Mouse (Mus musculus): ENCODE data around the gene Rexo5. TPM values are rescaled to one million over a fixed set of nuclear protein-coding genes. Genes with fewer than 3 reads are reported as not detected.

Gene Rexo5
- 27.0 and 31.4 TPM in 2 replicates for polyA plus RNA-seq (2011; ENCODE audit: insufficient read depth, insufficient read length, low read depth, missing spikeins)

- no peaks in the 10 kb centered on the region for H3K9me3 ChIP-seq (replicated peaks; ENCODE audit: control insufficient read depth, insufficient read depth, low read length, poor library complexity, severe bottlenecking)
- H3K4me3 ChIP-seq (ENCODE audit: low read depth, low read length): peak within 1 kb of the TSS; percentile 93
- H3K27me3 ChIP-seq (ENCODE audit: control insufficient read depth, insufficient read depth, low read length, poor library complexity, severe bottlenecking): no peaks in the 10 kb centered on the region
- TF ChIP-seq EP300 (IDR thresholded peaks at IDR 0.05; ENCODE audit: insufficient read depth, low read depth, low read length) (no peak), POLR2A (IDR thresholded peaks at IDR 0.05; ENCODE audit: insufficient read depth, low read length) (peak; percentile 7), CTCF (IDR thresholded peaks at IDR 0.05; ENCODE audit: low read depth, low read length) (no peak)
- H3K4me1 ChIP-seq (ENCODE audit: control insufficient read depth, insufficient read depth, low read length): peaks cover 2% of the 10 kb centered on the region
- peaks cover 11% of the 10 kb centered on the region for H3K36me3 ChIP-seq (ENCODE audit: control insufficient read depth, insufficient read depth, low read length, poor library complexity, severe bottlenecking)
- 0 out of 2 replicates have a peak within 1 kb of the TSS, but pooled peaks have one; percentile 4 for H3K27ac ChIP-seq (ENCODE audit: insufficient read depth, low read length)
- H3K9ac ChIP-seq (ENCODE audit: low read depth, poor library complexity, severe bottlenecking): peak within 1 kb of the TSS; percentile 89
These were observed at the start of gene Rexo5, which contains the start of gene Eri2 for GRCm38 (mm10) chr7:119793586-119794250. Rexo5 (plus strand) TSS chr7:119794006. Eri2 (minus strand) TSS chr7:119794058.

DNA sequence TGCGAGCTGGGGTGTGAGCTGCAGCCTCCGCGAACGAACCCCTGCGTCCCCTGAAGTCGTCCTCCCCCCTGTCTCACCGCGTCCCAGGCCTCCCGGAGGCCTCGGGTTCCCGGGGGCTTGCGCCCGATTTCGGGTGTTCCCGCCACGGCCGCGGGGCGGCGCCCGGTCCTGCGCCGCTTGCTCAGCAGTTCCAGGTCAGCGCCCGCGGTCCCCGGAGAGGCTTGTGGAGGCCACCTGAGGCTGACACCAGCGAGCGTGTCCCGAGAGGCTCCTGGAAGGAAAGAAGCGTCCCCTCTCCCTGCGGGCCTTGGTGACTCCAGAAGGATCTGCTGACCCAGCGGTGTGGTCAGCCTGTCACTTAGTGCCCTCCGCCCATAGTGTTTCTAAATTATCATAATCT lies 49.5 kb upstream of the Rexo5 start:
- Histone ChIP-seq H3K36me3 (ENCODE audit: control insufficient read depth, insufficient read depth, low read length, poor library complexity, severe bottlenecking) (no peaks in the 10 kb centered on the region), H3K4me1 (ENCODE audit: control insufficient read depth, insufficient read depth, low read length) (no peaks in the 10 kb centered on the region), H3K27me3 (ENCODE audit: control insufficient read depth, insufficient read depth, low read length, poor library complexity, severe bottlenecking) (peaks cover 1% of the 10 kb centered on the region; the same call in 1 of the 2 replicates), H3K4me3 (ENCODE audit: low read depth, low read length) (peak overlapping the region; percentile 34), H3K27ac (ENCODE audit: insufficient read depth, low read length) (no peak overlapping the region), H3K9me3 (replicated peaks; ENCODE audit: control insufficient read depth, insufficient read depth, low read length, poor library complexity, severe bottlenecking) (no peaks in the 10 kb centered on the region), H3K9ac (ENCODE audit: low read depth, poor library complexity, severe bottlenecking) (peak overlapping the region; percentile 56)
- TF ChIP-seq POLR2A (IDR thresholded peaks at IDR 0.05; ENCODE audit: insufficient read depth, low read length): no peak
- TF ChIP-seq EP300 (IDR thresholded peaks at IDR 0.05; ENCODE audit: insufficient read depth, low read depth, low read length): no peak
- peak; percentile 28 for TF ChIP-seq CTCF (IDR thresholded peaks at IDR 0.05; ENCODE audit: low read depth, low read length)

- Histone ChIP-seq H3K9me3 (replicated peaks; ENCODE audit: control insufficient read depth, insufficient read depth, low read length, poor library complexity, severe bottlenecking) (no peaks in the 10 kb centered on the region), H3K27ac (ENCODE audit: insufficient read depth, low read length) (no peak overlapping the region), H3K4me1 (ENCODE audit: control insufficient read depth, insufficient read depth, low read length) (no peaks in the 10 kb centered on the region), H3K9ac (ENCODE audit: low read depth, poor library complexity, severe bottlenecking) (no peak overlapping the region), H3K4me3 (ENCODE audit: low read depth, low read length) (no peak overlapping the region), H3K27me3 (ENCODE audit: control insufficient read depth, insufficient read depth, low read length, poor library complexity, severe bottlenecking) (peaks cover 1% of the 10 kb centered on the region; the same call in 1 of the 2 replicates), H3K36me3 (ENCODE audit: control insufficient read depth, insufficient read depth, low read length, poor library complexity, severe bottlenecking) (no peaks in the 10 kb centered on the region)
- no peak for TF ChIP-seq CTCF (IDR thresholded peaks at IDR 0.05; ENCODE audit: low read depth, low read length)
These were observed 47.9 kb upstream of the Rexo5 start for GRCm38 (mm10) chr7:119745869-119746268.

DNA sequence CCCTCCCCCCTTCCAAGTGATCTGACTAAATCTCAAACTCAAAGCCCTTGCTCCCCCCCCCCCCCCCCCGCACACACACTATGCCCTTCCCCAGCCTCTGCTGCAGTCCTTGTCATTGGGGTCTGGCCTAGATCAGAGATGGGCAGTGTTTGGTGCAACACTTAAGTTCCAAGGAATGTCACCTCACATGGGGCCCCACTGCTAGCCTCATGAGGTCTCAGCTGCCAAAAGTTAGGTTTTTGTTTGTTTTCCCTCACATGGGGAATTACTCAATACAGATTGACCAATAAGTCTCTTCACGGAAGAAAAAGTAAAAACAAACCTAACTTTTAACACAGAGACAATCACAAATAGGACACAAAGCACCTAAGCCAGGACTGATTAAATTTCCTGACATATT lies 45.0 kb upstream of the Rexo5 start:
- H3K27me3 ChIP-seq (ENCODE audit: control insufficient read depth, insufficient read depth, low read length, poor library complexity, severe bottlenecking): no peaks in the 10 kb centered on the region
- no peaks in the 10 kb centered on the region for H3K4me1 ChIP-seq (ENCODE audit: control insufficient read depth, insufficient read depth, low read length)
- no peak overlapping the region for H3K4me3 ChIP-seq (ENCODE audit: low read depth, low read length)
- H3K36me3 ChIP-seq (ENCODE audit: control insufficient read depth, insufficient read depth, low read length, poor library complexity, severe bottlenecking): no peaks in the 10 kb centered on the region
- no peak for TF ChIP-seq EP300 (IDR thresholded peaks at IDR 0.05; ENCODE audit: insufficient read depth, low read depth, low read length)
- TF ChIP-seq POLR2A (IDR thresholded peaks at IDR 0.05; ENCODE audit: insufficient read depth, low read length): no peak
- no peak for TF ChIP-seq CTCF (IDR thresholded peaks at IDR 0.05; ENCODE audit: low read depth, low read length)
- H3K27ac ChIP-seq (ENCODE audit: insufficient read depth, low read length): no peak overlapping the region
- no peak overlapping the region for H3K9ac ChIP-seq (ENCODE audit: low read depth, poor library complexity, severe bottlenecking)
- no peaks in the 10 kb centered on the region; the same call in 1 of the 2 replicates for H3K9me3 ChIP-seq (replicated peaks; ENCODE audit: control insufficient read depth, insufficient read depth, low read length, poor library complexity, severe bottlenecking)

GRCm38 (mm10) chr7:119749942-119750341 lies 43.9 kb upstream of the Rexo5 start:
- H3K9ac ChIP-seq (ENCODE audit: low read depth, poor library complexity, severe bottlenecking): no peak overlapping the region
- no peak for TF ChIP-seq CTCF (IDR thresholded peaks at IDR 0.05; ENCODE audit: low read depth, low read length)
- no peak overlapping the region for H3K4me3 ChIP-seq (ENCODE audit: low read depth, low read length)
- H3K27me3 ChIP-seq (ENCODE audit: control insufficient read depth, insufficient read depth, low read length, poor library complexity, severe bottlenecking): no peaks in the 10 kb centered on the region
- no peak overlapping the region for H3K27ac ChIP-seq (ENCODE audit: insufficient read depth, low read length)
- no peaks in the 10 kb centered on the region for H3K36me3 ChIP-seq (ENCODE audit: control insufficient read depth, insufficient read depth, low read length, poor library complexity, severe bottlenecking)
- H3K4me1 ChIP-seq (ENCODE audit: control insufficient read depth, insufficient read depth, low read length): no peaks in the 10 kb centered on the region
- no peaks in the 10 kb centered on the region; the same call in 1 of the 2 replicates for H3K9me3 ChIP-seq (replicated peaks; ENCODE audit: control insufficient read depth, insufficient read depth, low read length, poor library complexity, severe bottlenecking)

DNA sequence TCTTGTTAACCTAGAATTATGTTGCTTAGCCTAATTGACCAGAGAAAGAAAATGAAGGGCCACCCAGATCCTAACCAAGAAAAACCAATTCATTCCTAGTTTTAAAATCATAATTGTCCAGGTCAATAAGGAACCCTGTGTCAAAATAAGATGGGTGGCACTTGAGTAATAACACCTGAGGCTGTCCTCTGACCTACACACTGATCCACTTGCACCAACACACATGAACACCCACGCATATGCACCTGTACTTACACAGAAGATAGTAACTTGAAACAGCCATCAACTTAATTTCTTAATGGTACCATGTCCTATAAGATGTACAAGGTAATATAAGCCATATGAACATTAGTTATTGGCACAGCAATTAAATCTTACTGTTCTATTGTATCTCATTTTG lies 40.1 kb upstream of the Rexo5 start:
- H3K27ac ChIP-seq (ENCODE audit: insufficient read depth, low read length): no peak overlapping the region
- no peaks in the 10 kb centered on the region; the same call in 1 of the 2 replicates for H3K9me3 ChIP-seq (replicated peaks; ENCODE audit: control insufficient read depth, insufficient read depth, low read length, poor library complexity, severe bottlenecking)
- H3K9ac ChIP-seq (ENCODE audit: low read depth, poor library complexity, severe bottlenecking): no peak overlapping the region
- H3K4me3 ChIP-seq (ENCODE audit: low read depth, low read length): no peak overlapping the region
- H3K36me3 ChIP-seq (ENCODE audit: control insufficient read depth, insufficient read depth, low read length, poor library complexity, severe bottlenecking): no peaks in the 10 kb centered on the region
- H3K27me3 ChIP-seq (ENCODE audit: control insufficient read depth, insufficient read depth, low read length, poor library complexity, severe bottlenecking): no peaks in the 10 kb centered on the region
- H3K4me1 ChIP-seq (ENCODE audit: control insufficient read depth, insufficient read depth, low read length): no peaks in the 10 kb centered on the region
- TF ChIP-seq POLR2A (IDR thresholded peaks at IDR 0.05; ENCODE audit: insufficient read depth, low read length) (no peak), CTCF (IDR thresholded peaks at IDR 0.05; ENCODE audit: low read depth, low read length) (no peak), EP300 (IDR thresholded peaks at IDR 0.05; ENCODE audit: insufficient read depth, low read depth, low read length) (no peak)

Measured in ES-Bruce4 (cell line).